Mouse (Mus musculus) layer of hippocampus, adult 2 months (tissue): Measurements from ENCODE around the gene Nsun4. TPM values are rescaled to one million over a fixed set of nuclear protein-coding genes. Genes with fewer than 3 reads are reported as not detected.

Source experiments
- DNase-seq, 2 experiments: peaks; one replicate each; pipeline ENCODE4 v3.0.0; 2022; ENCODE audit warnings: low spot score in 2 of 2
- H3K27ac ChIP-seq: fragments of 200-600 bp; 2 replicates; pipeline ENCODE4 v1.8.1; 2022
- H3K4me3 ChIP-seq: fragments of 200-600 bp; 2 replicates; pipeline ENCODE4 v1.8.1; 2022; ENCODE audit warnings: mild to moderate bottlenecking
- CTCF ChIP-seq: fragments of 200-600 bp; conservative IDR thresholded peaks from 2 replicates; pipeline ENCODE4 v1.8.1; 2022; ENCODE audit warnings: antibody characterized with exemption, mild to moderate bottlenecking, moderate library complexity
- long read RNA-seq, 2 experiments: library from polyadenylated mRNA; stranded (forward); transcript quantifications; one replicate each; pipeline ENCODE4 v2.0.0; 2021; ENCODE audit warnings: borderline mapping rate in 2 of 2
- total RNA-seq, 2 experiments: library from RNA; stranded (reverse); gene quantifications; 2 replicates each; pipeline ENCODE4 v1.2.3; 2021

Gene Nsun4
- 10 to 100 TPM in 1 of 2 experiments, 1 to 10 TPM in 1; 9.9 to 10.0 TPM for total RNA-seq
- long read RNA-seq, experiment 1, partial matches to known transcripts: 0 of 3 reads
- long read RNA-seq, experiment 1, other reads (novel, unspliced or antisense): 0 of 3 reads
- long read RNA-seq, experiment 2, transcript Nsun4-202 (6 exons, 2,439 nt): major isoform, 8 of 10 reads
- long read RNA-seq, experiment 2, partial matches to known transcripts: 1 of 10 reads
- long read RNA-seq, experiment 2, other reads (novel, unspliced or antisense): 1 of 10 reads

DNA sequence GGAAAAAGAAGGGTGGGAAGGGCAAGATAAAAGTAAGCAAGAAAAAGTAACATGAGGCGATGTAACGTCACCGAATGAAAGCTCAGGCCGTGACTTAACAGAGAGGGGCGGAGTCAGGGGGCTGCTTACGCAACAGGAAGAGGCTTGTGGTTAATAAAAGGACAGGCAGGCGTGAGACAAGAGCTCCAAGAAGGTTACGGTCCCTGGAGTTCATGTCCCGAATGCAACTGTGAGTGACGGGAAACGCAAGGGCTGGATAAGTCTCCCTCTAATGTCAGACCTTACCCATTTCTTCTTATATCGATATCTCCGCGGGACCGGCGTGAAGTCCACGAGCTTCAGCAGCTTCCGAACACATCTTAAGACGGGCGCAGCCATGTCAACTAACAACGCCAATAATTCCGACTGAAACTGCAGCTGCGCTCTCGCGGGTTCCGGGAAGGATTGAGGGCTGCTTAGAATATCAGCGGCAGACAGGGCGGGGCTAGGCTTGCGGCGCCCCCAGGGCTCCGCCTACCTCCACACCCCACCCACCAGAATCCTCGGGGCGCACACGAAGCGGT is at the start of gene Nsun4:
TSS of gene Nsun4 (minus strand) at position 478 of the 563 bp plus-strand sequence.
- H3K4me3 ChIP-seq: peak within 1 kb of the TSS; percentile 87
- no peak for TF ChIP-seq CTCF
- peak; percentile 90 for DNase-seq
- H3K27ac ChIP-seq: peak within 1 kb of the TSS; percentile 94

DNA sequence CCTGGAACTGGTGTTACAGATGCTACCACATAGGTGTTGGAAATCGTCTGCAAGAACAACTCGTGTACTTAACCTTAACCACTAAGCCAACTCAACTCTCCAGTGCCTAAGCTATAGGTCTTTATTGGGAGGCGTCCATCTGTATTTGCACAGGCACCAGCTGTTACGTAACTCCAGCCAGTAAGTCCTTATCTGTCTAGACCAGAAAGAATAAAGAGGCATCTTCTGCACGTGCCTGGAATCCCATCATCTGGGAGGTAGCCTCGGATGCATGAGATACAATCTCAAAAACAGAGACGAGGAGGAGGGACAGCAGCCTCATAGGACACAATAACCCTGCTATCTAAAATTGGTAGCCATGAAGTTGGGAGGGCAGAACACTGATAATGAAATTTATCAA is 47.3 kb upstream of the Nsun4 start:
- TF ChIP-seq CTCF: no peak
- DNase-seq: no peak
- no peak overlapping the region for H3K4me3 ChIP-seq
- H3K27ac ChIP-seq: no peak overlapping the region

DNA sequence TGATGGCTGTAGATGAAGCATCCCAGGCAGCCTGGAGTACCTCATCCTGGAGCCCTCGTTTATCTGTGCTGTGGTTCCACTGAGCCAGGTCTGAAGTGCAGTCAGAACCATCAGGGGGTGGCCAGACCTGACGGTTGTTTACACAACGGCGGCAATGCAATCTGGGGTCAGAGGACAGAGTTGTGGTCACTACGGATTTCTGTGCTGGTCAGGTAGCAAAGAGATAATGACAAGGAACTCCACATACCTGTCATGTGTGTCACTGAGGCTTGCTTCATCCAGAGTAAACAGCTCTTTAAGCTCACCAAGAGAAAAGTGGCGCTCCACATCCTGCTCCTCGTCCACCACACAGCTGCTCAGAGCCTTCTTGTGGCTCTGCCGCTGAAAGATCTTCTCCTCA is 43.5 kb upstream of the Nsun4 start:
- TF ChIP-seq CTCF: no peak
- no peak for DNase-seq
- H3K27ac ChIP-seq: no peak overlapping the region
- no peak overlapping the region for H3K4me3 ChIP-seq

DNA sequence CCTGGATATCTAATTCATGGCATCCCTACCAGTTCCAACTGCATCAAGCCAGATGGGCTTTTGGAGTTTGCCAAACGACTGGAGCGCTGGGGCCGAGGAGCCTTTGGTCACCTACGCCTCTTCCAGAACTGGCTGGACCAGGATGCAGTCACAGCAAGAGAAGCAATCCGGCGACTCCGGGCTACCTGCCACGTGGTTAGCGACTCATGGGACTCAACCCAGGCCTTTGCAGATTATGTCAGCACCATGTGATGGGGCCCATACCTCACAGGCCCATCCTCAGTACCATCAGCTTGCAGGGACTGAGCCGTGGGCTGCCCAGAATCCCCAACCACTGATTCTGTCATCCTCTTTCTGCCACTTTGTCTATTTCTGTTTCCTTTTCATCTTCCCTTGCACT is 42.6 kb upstream of the Nsun4 start:
- TF ChIP-seq CTCF: no peak
- no peak overlapping the region for H3K27ac ChIP-seq
- H3K4me3 ChIP-seq: no peak overlapping the region
- no peak for DNase-seq

GRCm38 (mm10) chr4:116088510-116089249 is 35.0 kb upstream of the Nsun4 start:
- no peak overlapping the region for H3K4me3 ChIP-seq
- H3K27ac ChIP-seq: no peak overlapping the region; the same call in 1 of the 2 replicates
- no peak for TF ChIP-seq CTCF
- no peak for DNase-seq

- DNase-seq: no peak
- no peak for TF ChIP-seq CTCF
- Histone ChIP-seq H3K4me3 (peak overlapping the region; percentile 86), H3K27ac (peak overlapping the region; percentile 96)
These were observed 23.8 kb upstream of the Nsun4 start for GRCm38 (mm10) chr4:116077240-116078095.

DNA sequence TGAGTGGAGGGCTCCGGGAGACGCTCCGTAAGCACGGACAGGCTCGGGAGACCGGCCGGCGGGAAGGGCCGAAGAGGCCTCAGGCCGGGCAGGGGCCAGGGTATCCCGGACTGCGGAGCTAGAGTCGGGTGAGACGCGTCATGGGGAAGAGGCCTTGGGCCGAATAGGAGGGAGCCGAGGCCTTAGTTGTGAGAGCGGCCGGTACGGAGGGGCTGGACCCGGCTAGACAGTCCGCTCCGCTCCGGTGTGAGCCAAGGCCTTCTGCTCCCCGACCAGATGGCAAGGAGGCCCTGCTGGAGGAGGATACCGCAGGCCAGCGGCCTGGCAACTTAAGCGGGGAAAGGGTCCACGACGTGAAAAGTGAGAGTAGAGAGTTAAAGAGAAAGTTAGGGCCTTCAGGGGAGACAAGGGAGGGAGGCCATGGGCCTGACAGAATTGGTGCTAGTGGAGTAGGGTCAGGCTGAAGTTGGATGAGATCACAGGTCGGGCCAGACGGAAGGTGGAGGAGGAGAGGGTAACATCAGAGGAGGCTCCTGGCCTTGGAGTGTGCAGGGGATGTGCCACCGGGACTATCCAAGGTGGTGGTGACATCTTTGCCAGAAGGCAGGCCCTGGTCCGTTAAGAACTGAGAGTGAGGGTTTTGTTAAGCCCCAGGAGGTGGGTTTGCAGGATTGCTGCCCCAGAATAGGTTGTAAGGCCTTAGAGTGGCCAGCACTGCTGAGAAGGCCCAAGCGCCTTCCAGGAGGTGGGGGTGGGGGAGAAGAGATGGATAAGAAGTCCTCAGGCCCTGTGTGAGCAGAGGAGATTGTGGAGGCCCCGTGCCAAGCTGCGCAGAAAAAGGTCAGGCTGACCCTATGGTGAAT is 22.9 kb upstream of the Nsun4 start:
- TF ChIP-seq CTCF: no peak
- H3K27ac ChIP-seq: peak overlapping the region; percentile 96
- DNase-seq: no peak
- H3K4me3 ChIP-seq: peak overlapping the region; percentile 86

DNA sequence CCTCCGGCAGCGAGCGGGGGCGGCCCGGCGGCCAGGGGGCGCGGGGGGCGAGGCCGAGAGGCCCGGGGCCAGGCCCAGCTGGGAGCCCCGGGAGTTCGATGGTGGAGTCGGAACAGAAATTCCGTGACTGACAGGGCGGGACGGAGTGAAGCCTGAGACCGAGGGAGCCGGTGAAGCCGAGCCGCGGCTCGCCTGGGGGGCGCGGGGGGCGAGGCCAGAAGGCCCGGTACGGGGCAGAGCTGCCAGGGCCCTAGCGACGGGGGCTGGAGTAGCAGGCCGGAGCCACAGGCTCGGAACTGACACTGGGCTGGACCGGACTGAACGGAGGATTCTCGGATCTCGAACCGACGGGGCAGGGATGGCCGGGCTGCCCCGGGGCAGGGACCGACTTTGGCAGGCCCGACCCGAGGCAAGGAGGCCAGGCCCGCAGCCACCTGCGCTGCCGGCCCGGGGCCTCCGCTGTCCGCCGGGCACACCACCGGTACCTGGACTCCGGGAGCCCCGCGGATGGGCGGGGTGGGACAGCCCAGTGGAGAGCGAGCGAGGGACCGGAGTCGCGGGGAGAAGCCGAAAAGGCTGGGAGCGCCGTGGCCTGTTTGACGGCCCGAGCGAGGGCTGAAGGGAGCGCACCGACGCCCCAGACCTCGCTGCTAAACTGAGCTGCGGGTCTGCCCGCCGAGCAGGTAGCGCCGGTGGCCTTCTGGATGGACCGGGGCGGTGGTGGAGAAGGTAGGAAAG is 22.1 kb upstream of the Nsun4 start:
- Histone ChIP-seq H3K27ac (peak overlapping the region; percentile 96), H3K4me3 (peak overlapping the region; percentile 86)
- TF ChIP-seq CTCF: peak; percentile 70
- peak in 1 of 2 experiments; percentile 46 for DNase-seq

DNA sequence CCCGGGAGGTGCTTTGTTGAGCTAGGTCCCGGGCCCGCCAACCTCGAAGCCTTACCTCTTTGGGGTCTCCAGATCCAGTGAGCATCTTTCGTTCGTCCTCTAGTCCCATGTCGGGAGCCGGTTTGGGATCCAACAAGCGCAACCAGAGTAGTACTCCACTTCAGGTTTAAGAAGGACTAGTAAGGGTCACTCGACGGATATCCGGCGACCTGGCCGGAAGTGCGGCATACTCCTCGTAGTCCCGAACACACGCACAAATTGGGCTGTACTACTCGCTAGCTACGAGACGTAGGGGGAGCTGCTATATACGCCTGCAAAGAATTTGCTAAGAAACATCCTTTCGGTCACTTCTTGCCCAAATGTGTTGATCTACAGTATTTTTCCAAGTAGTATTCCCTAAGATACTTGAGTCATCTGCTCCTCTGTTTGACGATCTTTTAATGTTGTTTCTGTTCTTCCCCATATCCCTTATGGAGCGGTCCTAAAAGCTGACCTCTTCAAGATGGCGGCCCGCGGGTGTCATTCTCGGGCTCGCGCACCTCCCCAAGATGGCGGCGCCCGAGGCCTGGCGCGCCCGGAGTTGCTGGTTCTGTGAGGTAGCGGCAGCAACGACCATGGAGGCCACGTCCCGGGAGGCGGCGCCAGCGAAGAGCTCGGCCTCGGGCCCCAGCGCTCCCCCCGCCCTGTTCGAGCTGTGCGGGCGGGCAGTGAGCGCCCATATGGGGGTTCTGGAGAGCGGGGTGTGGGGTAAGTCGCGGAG is 21.4 kb upstream of the Nsun4 start, which contains the start of the genes Uqcrh and Lrrc41:
TSS of gene Uqcrh (minus strand) at position 211 of the 760 bp plus-strand sequence.
TSS of gene Lrrc41 (plus strand) at position 409 of the 760 bp plus-strand sequence.
- peak; percentile 96 for DNase-seq
- peak within 1 kb of the TSS; percentile 86 for H3K4me3 ChIP-seq
- TF ChIP-seq CTCF: no peak
- peak within 1 kb of the TSS; percentile 96 for H3K27ac ChIP-seq

DNA sequence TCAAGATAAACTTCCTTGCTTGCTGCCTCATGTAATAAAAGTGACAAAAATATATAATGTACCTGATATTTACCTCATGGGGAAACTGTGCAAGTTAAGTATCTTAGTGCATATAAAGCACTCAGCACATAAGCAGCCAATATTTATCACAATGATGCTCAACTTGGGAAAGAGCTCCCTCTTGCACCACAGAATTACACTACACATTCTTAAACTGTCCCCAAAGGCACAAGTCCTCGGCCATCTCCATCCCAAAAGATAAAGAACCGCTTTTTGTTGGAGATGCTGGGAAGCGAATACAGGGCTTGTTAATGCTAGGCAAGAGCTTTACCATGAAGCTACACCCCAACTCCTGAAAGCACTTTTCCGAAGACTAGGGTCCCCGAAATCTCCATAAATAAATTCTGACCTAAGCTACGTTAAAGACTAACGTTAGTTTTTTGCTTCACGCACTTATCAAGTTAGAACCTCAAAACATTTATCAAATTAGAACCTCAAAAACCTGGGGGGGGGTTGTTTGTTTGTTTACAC is 20.5 kb upstream of the Nsun4 start:
- no peak for DNase-seq
- peak overlapping the region; percentile 86 for H3K4me3 ChIP-seq
- peak overlapping the region; percentile 96 for H3K27ac ChIP-seq
- peak; percentile 63 for TF ChIP-seq CTCF
